Mouse (Mus musculus): Measurements from ENCODE around the gene Lpar3.
A peak's percentile ranks its signal among the peaks of the same experiment; 100 is the strongest.

GRCm38 (mm10) chr3:146303194-146303593 lies 82.4 kb downstream of the Lpar3 start:
- TF ChIP-seq USF1 (IDR thresholded peaks at IDR 0.05; ENCODE audit: low read depth) (peak; percentile 56), CTCF (IDR thresholded peaks at IDR 0.05; ENCODE audit: control insufficient read depth, insufficient read depth, insufficient read length) (no peak), MAX (IDR thresholded peaks at IDR 0.05) (peak; percentile 24)

Measured in C2C12 (cell line).